Mouse (Mus musculus) brain, adult 10 weeks (tissue): ENCODE results near the gene Cplane1. TPM values are rescaled to one million over a fixed set of nuclear protein-coding genes. Genes with fewer than 3 reads are reported as not detected.

Source experiments
- polyA plus RNA-seq: library from polyadenylated mRNA; stranded (reverse); fragments of 350-450 nt; fragmentation: Illumina TruSeq; extraction: RNeasy Lipid Tissue Mini Kit (QIAGEN cat#74804); gene quantifications from one replicate; pipeline ENCODE4 v1.2.3, GENCODE M21; 2015; ENCODE audit warnings: low read depth, low replicate concordance

The Cplane1 gene
- 16.2 TPM for polyA plus RNA-seq

GRCm38 (mm10) chr15:8168591-8169265 lies at the start of gene Cplane1:
Gene Cplane1, plus strand, starts transcription at chr15:8169106.

Other genes starting within 250 kb of the Cplane1 start
- gene Wdr70, start 69.9 kb upstream of the Cplane1 start, polyA plus RNA-seq = 47.2 TPM
- gene Nup155, start 59.8 kb upstream of the Cplane1 start, polyA plus RNA-seq = 11.5 TPM